Mouse (Mus musculus) limb, embryonic 14.5 days (tissue): ENCODE data around the gene Syne3. TPM values are rescaled to one million over a fixed set of nuclear protein-coding genes. Genes with fewer than 3 reads are reported as not detected.

ENCODE experiments used
- ATAC-seq: fragments of 200-750 bp; cut with Nextera tagmentation; 2 replicates; pipeline ENCODE4 v1.8.0; 2017; ENCODE audit warnings: low read depth, moderate number of reproducible peaks, moderate TSS enrichment; ENCODE audit not compliant: low FRiP score
- DNase-seq: peaks from one replicate; pipeline ENCODE4 v3.0.0-alpha.2; 2015; ENCODE audit warnings: low spot score
- H3K27ac ChIP-seq: fragments of 300-500 bp; sonication (generic); replicated peaks from 2 replicates; pipeline ENCODE4 v1.5.1; 2014; ENCODE audit warnings: low read depth, mild to moderate bottlenecking, low read length, moderate library complexity, mixed read lengths
- H3K27me3 ChIP-seq: fragments of 300-500 bp; sonication (generic); 2 replicates; pipeline ENCODE4 v1.6.1; 2014; ENCODE audit warnings: low read length, mixed read lengths; ENCODE audit not compliant: control insufficient read depth, insufficient read depth
- H3K36me3 ChIP-seq: fragments of 300-500 bp; sonication (generic); 2 replicates; pipeline ENCODE4 v1.6.1; 2014; ENCODE audit warnings: mild to moderate bottlenecking, low read length, moderate library complexity, mixed read lengths; ENCODE audit not compliant: control insufficient read depth, insufficient read depth
- H3K4me1 ChIP-seq: fragments of 300-500 bp; sonication (generic); 2 replicates; pipeline ENCODE4 v1.6.1; 2014; ENCODE audit warnings: antibody characterized with exemption, low read length, mixed read lengths; ENCODE audit not compliant: control insufficient read depth, insufficient read depth
- H3K4me2 ChIP-seq: fragments of 300-500 bp; sonication (generic); replicated peaks from 2 replicates; pipeline ENCODE4 v1.6.1; 2014; ENCODE audit warnings: low read depth, mild to moderate bottlenecking, low read length, moderate library complexity; ENCODE audit not compliant: severe bottlenecking
- H3K4me3 ChIP-seq: fragments of 300-500 bp; sonication (generic); replicated peaks from 2 replicates; pipeline ENCODE4 v1.5.1; 2014; ENCODE audit warnings: low read length
- H3K9ac ChIP-seq: fragments of 300-500 bp; sonication (generic); 2 replicates; pipeline ENCODE4 v1.6.1; 2014; ENCODE audit warnings: mild to moderate bottlenecking, low read depth, low read length, moderate library complexity; ENCODE audit not compliant: severe bottlenecking
- H3K9me3 ChIP-seq: fragments of 300-500 bp; sonication (generic); 2 replicates; pipeline ENCODE4 v1.6.1; 2016; ENCODE audit warnings: low read length; ENCODE audit not compliant: control insufficient read depth
- POLR2A ChIP-seq: fragments of 200-500 bp; IDR thresholded peaks from 2 replicates; pipeline ENCODE4 v1.8.0; 2012; ENCODE audit warnings: inconsistent platforms, mild to moderate bottlenecking, moderate library complexity, borderline replicate concordance; ENCODE audit not compliant: insufficient read depth, insufficient read length; ENCODE audit errors: extremely low read depth
- WGBS: fragments of 180-500 bp; shearing (Covaris S2); extraction: QIAGEN DNeasy Blood & Tissue Kit; methylation state at CpG from one replicate; pipeline ENCODE4 v1.1.7; 2014; 5-methylcytosine and 5-hydroxymethylcytosine counted together
- polyA plus RNA-seq, 2 experiments: library from polyadenylated mRNA; depleted of rRNA in 1 of 2; stranded (reverse) in 1 of 2; unstranded in 1 of 2; fragments of >200 nt; fragmentation: Nextera tagmentation in 1 of 2; extraction: Ambion mirVana in 1 of 2; gene quantifications; 2 replicates each; pipeline versions ENCODE4 v1.2.1 to v1.2.3; 2012 to 2014

Syne3 gene
- polyA plus RNA-seq, 2 experiments: 2.0 to 2.6 TPM

- DNase-seq (peak; percentile 56), ATAC-seq (no peak)
- WGBS: 23% methylated on average over 9 of the region's 9 CpGs
- no peak for TF ChIP-seq POLR2A
- Histone ChIP-seq H3K9me3 (no peaks in the 10 kb centered on the region), H3K4me1 (peaks cover 8% of the 10 kb centered on the region), H3K27me3 (no peaks in the 10 kb centered on the region), H3K4me2 (0 out of 2 replicates have a peak overlapping the region, but pooled peaks have one; percentile 7), H3K27ac (0 out of 2 replicates have a peak overlapping the region, but pooled peaks have one; percentile 33), H3K36me3 (no peaks in the 10 kb centered on the region), H3K9ac (no peak overlapping the region), H3K4me3 (no peak overlapping the region)
These were observed 31.2 kb downstream of the Syne3 start for GRCm38 (mm10) chr12:104978420-104978819.

GRCm38 (mm10) chr12:104976903-104977302 lies 32.7 kb downstream of the Syne3 start:
- TF ChIP-seq POLR2A: no peak
- H3K9ac ChIP-seq: no peak overlapping the region
- ATAC-seq (no peak), DNase-seq (no peak)
- peaks cover 3% of the 10 kb centered on the region for H3K4me1 ChIP-seq
- H3K27me3 ChIP-seq: no peaks in the 10 kb centered on the region
- no peak overlapping the region for H3K27ac ChIP-seq
- no peaks in the 10 kb centered on the region for H3K36me3 ChIP-seq
- no peak overlapping the region for H3K4me3 ChIP-seq
- no peak overlapping the region for H3K4me2 ChIP-seq
- WGBS: 82% methylated on average over 7 of the region's 7 CpGs
- no peaks in the 10 kb centered on the region for H3K9me3 ChIP-seq

- H3K36me3 ChIP-seq: no peaks in the 10 kb centered on the region
- no peak overlapping the region for H3K9ac ChIP-seq
- ATAC-seq: peak; percentile 78
- WGBS: 54% methylated on average over 8 of the region's 8 CpGs
- H3K4me3 ChIP-seq: no peak overlapping the region
- no peaks in the 10 kb centered on the region for H3K9me3 ChIP-seq
- H3K27ac ChIP-seq: no peak overlapping the region
- H3K27me3 ChIP-seq: no peaks in the 10 kb centered on the region
- no peak for TF ChIP-seq POLR2A
- peaks cover 3% of the 10 kb centered on the region for H3K4me1 ChIP-seq
- DNase-seq: peak; percentile 38
- no peak overlapping the region for H3K4me2 ChIP-seq
These were observed 33.2 kb downstream of the Syne3 start for GRCm38 (mm10) chr12:104976331-104976817.

GRCm38 (mm10) chr12:104972860-104973259 lies 36.7 kb downstream of the Syne3 start:
- WGBS: 78% methylated on average over 6 of the region's 6 CpGs
- DNase-seq (no peak), ATAC-seq (no peak)
- no peak overlapping the region for H3K27ac ChIP-seq
- no peak overlapping the region for H3K9ac ChIP-seq
- H3K27me3 ChIP-seq: no peaks in the 10 kb centered on the region
- H3K4me2 ChIP-seq: no peak overlapping the region
- no peaks in the 10 kb centered on the region for H3K9me3 ChIP-seq
- 0 out of 2 replicates have a peak, but pooled peaks cover 3% of the 10 kb centered on the region for H3K4me1 ChIP-seq
- TF ChIP-seq POLR2A: no peak
- H3K36me3 ChIP-seq: no peaks in the 10 kb centered on the region
- no peak overlapping the region for H3K4me3 ChIP-seq

- Histone ChIP-seq H3K27ac (no peak overlapping the region), H3K36me3 (no peaks in the 10 kb centered on the region), H3K4me3 (no peak overlapping the region), H3K9ac (no peak overlapping the region), H3K4me1 (0 out of 2 replicates have a peak, but pooled peaks cover 3% of the 10 kb centered on the region), H3K27me3 (no peaks in the 10 kb centered on the region), H3K4me2 (no peak overlapping the region), H3K9me3 (no peaks in the 10 kb centered on the region)
- 83% methylated on average over 4 of the region's 4 CpGs for WGBS
- DNase-seq: no peak
- ATAC-seq: no peak
- TF ChIP-seq POLR2A: no peak
These were observed 40.0 kb downstream of the Syne3 start for GRCm38 (mm10) chr12:104969618-104970017.
